ENCODE assay signal across 13 mouse cellular contexts in the genomic region with DNA sequence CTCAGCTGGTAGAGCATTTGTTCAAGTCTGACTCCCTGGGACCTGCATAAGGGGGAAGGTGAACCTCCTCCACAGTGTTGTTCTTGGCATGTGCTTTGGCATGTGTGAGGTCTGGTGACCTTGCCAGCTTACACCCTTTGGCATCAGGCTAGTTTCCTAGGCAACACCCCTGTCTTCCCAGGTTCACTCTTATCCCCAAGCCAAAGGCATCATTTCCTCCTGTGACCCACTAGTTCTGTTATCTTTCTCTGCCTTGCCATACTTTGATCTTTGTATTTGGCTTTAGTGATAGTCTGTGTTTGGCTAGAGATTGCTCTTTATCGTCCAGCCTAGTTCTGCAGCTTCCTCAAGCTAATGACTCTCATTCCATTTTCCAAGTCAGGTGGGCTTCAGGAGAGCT. TPM values are rescaled to one million over a fixed set of nuclear protein-coding genes. Genes with fewer than 3 reads are reported as not detected.
DNase-seq lines count a peak whose midpoint lies in the region; ATAC-seq lines count a peak whose summit lies in the region.
"Had no signal": no experiment of that assay in that cellular context is flagged by ENCODE, and none has a peak within 500 bp of the region (broad histone marks: within the 10 kb centered on the region; RNA-seq: fewer than 3 reads in every experiment).

No protein-coding gene starts in this region.

- no peaks in the 10 kb centered on the region for H3K9me3 ChIP-seq in liver, embryonic 16.5 days (replicated peaks; ENCODE audit: control insufficient read depth, low read length)
- H3K9me3 ChIP-seq in forebrain, embryonic 11.5 days (ENCODE audit: control insufficient read depth, low read length): no peaks in the 10 kb centered on the region
- no peaks in the 10 kb centered on the region for H3K9me3 ChIP-seq in neural tube, embryonic 15.5 days (replicated peaks)
- H3K9me3 ChIP-seq: embryonic facial prominence, embryonic 13.5 days; hindbrain, embryonic 15.5 days; limb, embryonic 12.5 days; midbrain, embryonic 13.5 days had no signal

- no peak overlapping the region for H3K4me3 ChIP-seq in liver, embryonic 16.5 days (ENCODE audit: low read depth, low read length)
- no peak overlapping the region for H3K4me3 ChIP-seq in forebrain, embryonic 11.5 days (ENCODE audit: low read depth, low read length)
- no peak overlapping the region for H3K4me3 ChIP-seq in neural tube, embryonic 15.5 days (replicated peaks)
- H3K4me3 ChIP-seq: embryonic facial prominence, embryonic 13.5 days; hindbrain, embryonic 15.5 days; limb, embryonic 12.5 days; midbrain, embryonic 13.5 days had no signal

- no peak overlapping the region for H3K9ac ChIP-seq in liver, embryonic 16.5 days (ENCODE audit: low read depth, low read length)
- no peak overlapping the region for H3K9ac ChIP-seq in forebrain, embryonic 11.5 days (ENCODE audit: low read length)
- no peak overlapping the region for H3K9ac ChIP-seq in neural tube, embryonic 15.5 days (replicated peaks)
- H3K9ac ChIP-seq: embryonic facial prominence, embryonic 13.5 days; hindbrain, embryonic 15.5 days; limb, embryonic 12.5 days; midbrain, embryonic 13.5 days had no signal

- peaks cover 14% of the 10 kb centered on the region for H3K4me1 ChIP-seq in liver, embryonic 16.5 days (ENCODE audit: control insufficient read depth, low read depth, low read length)
- no peaks in the 10 kb centered on the region for H3K4me1 ChIP-seq in forebrain, embryonic 11.5 days (replicated peaks; ENCODE audit: control insufficient read depth, insufficient read depth, low read length)
- H3K4me1 ChIP-seq in neural tube, embryonic 15.5 days: peaks cover 20% of the 10 kb centered on the region; the same call in 1 of the 2 replicates
- H3K4me1 ChIP-seq: embryonic facial prominence, embryonic 13.5 days; limb, embryonic 12.5 days had no signal

- intact Hi-C loops in left cerebral cortex, postnatal 4 days (cut with DNase I): no loop called here

- no peaks in the 10 kb centered on the region for H3K27me3 ChIP-seq in liver, embryonic 16.5 days (ENCODE audit: control insufficient read depth, insufficient read depth, low read depth, low read length)
- H3K27me3 ChIP-seq in forebrain, embryonic 11.5 days (ENCODE audit: control insufficient read depth, insufficient read depth, low read length): no peaks in the 10 kb centered on the region
- H3K27me3 ChIP-seq in neural tube, embryonic 15.5 days (replicated peaks): no peaks in the 10 kb centered on the region
- H3K27me3 ChIP-seq: embryonic facial prominence, embryonic 13.5 days; hindbrain, embryonic 15.5 days; limb, embryonic 12.5 days; midbrain, embryonic 13.5 days had no signal

- H3K4me2 ChIP-seq in liver, embryonic 16.5 days (ENCODE audit: low read depth, low read length): no peak overlapping the region
- H3K4me2 ChIP-seq in forebrain, embryonic 11.5 days (ENCODE audit: low read depth, low read length, severe bottlenecking): no peak overlapping the region
- H3K4me2 ChIP-seq in neural tube, embryonic 15.5 days: no peak overlapping the region
- H3K4me2 ChIP-seq: embryonic facial prominence, embryonic 13.5 days; hindbrain, embryonic 15.5 days; limb, embryonic 12.5 days; midbrain, embryonic 13.5 days had no signal

- peaks cover 6% of the 10 kb centered on the region for H3K36me3 ChIP-seq in liver, embryonic 16.5 days (ENCODE audit: control insufficient read depth, insufficient read depth)
- H3K36me3 ChIP-seq in forebrain, embryonic 11.5 days (ENCODE audit: control insufficient read depth, insufficient read depth, low read length): peaks cover 14% of the 10 kb centered on the region
- peaks cover 36% of the 10 kb centered on the region for H3K36me3 ChIP-seq in neural tube, embryonic 15.5 days

- peak; percentile 56 for ATAC-seq in liver, embryonic 16.5 days (ENCODE audit: low read depth)
- ATAC-seq in forebrain, embryonic 11.5 days (replicated peaks; ENCODE audit: low FRiP score): no peak
- ATAC-seq in neural tube, embryonic 15.5 days (ENCODE audit: low FRiP score): no peak
- ATAC-seq: midbrain, embryonic 13.5 days had no signal

- 11% methylated on average over 1 of the region's 1 CpGs for WGBS in liver, embryonic 16.5 days (ENCODE audit: insufficient replicate concordance)
- WGBS in forebrain, embryonic 11.5 days: 95% methylated on average over 1 of the region's 1 CpGs
- 72% methylated on average over 1 of the region's 1 CpGs for WGBS in neural tube, embryonic 15.5 days

- peak; percentile 19 for DNase-seq in cerebellum, adult 11-12 months
- no peak for DNase-seq in cerebellum, postnatal 36 days
- peak; percentile 13 for DNase-seq in left cerebral cortex, postnatal 4 days
- DNase-seq in left cerebral cortex, adult 18-20 months (ENCODE audit: low spot score in 2 of 2): no peak
- peak; percentile 67 for DNase-seq in brain, adult 2 months (ENCODE audit: low read depth, low spot score)
- no peak for DNase-seq in forebrain, embryonic 11.5 days (ENCODE audit: low spot score)
- DNase-seq: thymus, postnatal 25 days had no signal

- H3K27ac ChIP-seq in liver, embryonic 16.5 days (ENCODE audit: low read length): no peak overlapping the region
- no peak overlapping the region for H3K27ac ChIP-seq in forebrain, embryonic 11.5 days (ENCODE audit: low read depth, low read length)
- H3K27ac ChIP-seq in neural tube, embryonic 15.5 days (replicated peaks): no peak overlapping the region
- H3K27ac ChIP-seq: embryonic facial prominence, embryonic 13.5 days; hindbrain, embryonic 15.5 days; limb, embryonic 12.5 days; midbrain, embryonic 13.5 days had no signal

RNA-seq across cellular contexts. Expression of a gene that starts 7.4 kb away (rescaled TPM):
- 10 to 100 TPM; 98.3 to 99.8 TPM for total RNA-seq in left cerebral cortex, postnatal 4 days (2021)
- total RNA-seq in left cerebral cortex, adult 18-20 months (2021): 10 to 100 TPM; 95.1 to 98.8 TPM
- 23.0 and 25.2 TPM in 2 replicates for polyA plus RNA-seq in liver, embryonic 16.5 days (2015; fragmentation: Nextera tagmentation; extraction: Ambion mirVana)
- 168 and 173 TPM in 2 replicates for polyA plus RNA-seq in forebrain, embryonic 11.5 days (2014; fragmentation: Nextera tagmentation; extraction: Ambion mirVana)
- polyA plus RNA-seq in neural tube, embryonic 15.5 days (2015; fragmentation: Nextera tagmentation; extraction: Ambion mirVana): 91.6 and 95.0 TPM in 2 replicates

Comparison
In these comparisons a context has a peak if more than half of its experiments do, and no peak if none do; other contexts are left out.
1. DNase-seq: peak in cerebellum, adult 11-12 months (single experiment), left cerebral cortex, postnatal 4 days (single experiment) and brain, adult 2 months (single experiment); none in cerebellum, postnatal 36 days (0 of 2), left cerebral cortex, adult 18-20 months (0 of 2) and forebrain, embryonic 11.5 days (single experiment).